Mouse (Mus musculus) stomach, embryonic 15.5 days (tissue): ENCODE data around the gene Gm13040. TPM values are rescaled to one million over a fixed set of nuclear protein-coding genes. Genes with fewer than 3 reads are reported as not detected.
"Not testable (repeated sequence)": the region's sequence is repeated elsewhere in the genome, so short reads cannot be mapped to it uniquely, and the experiment has no call there.

Experiments
- ATAC-seq: fragments of 200-750 bp; cut with Nextera tagmentation; 2 replicates; pipeline ENCODE4 v1.8.0; 2017; ENCODE audit warnings: low read depth, moderate number of reproducible peaks, moderate TSS enrichment; ENCODE audit not compliant: insufficient read depth, low FRiP score
- H3K27ac ChIP-seq: fragments of 300-500 bp; sonication (generic); 2 replicates; pipeline ENCODE4 v1.5.1; 2015; ENCODE audit warnings: mild to moderate bottlenecking, inconsistent platforms
- H3K27me3 ChIP-seq: fragments of 300-500 bp; sonication (generic); replicated peaks from 2 replicates; pipeline ENCODE4 v1.6.1; 2015; ENCODE audit warnings: inconsistent platforms
- H3K36me3 ChIP-seq: fragments of 300-500 bp; sonication (generic); 2 replicates; pipeline ENCODE4 v1.6.1; 2015; ENCODE audit warnings: inconsistent platforms
- H3K4me1 ChIP-seq: fragments of 300-500 bp; sonication (generic); 2 replicates; pipeline ENCODE4 v1.6.1; 2015; ENCODE audit warnings: inconsistent platforms
- H3K4me2 ChIP-seq: fragments of 300-500 bp; sonication (generic); 2 replicates; pipeline ENCODE4 v1.6.1; 2015; ENCODE audit warnings: mild to moderate bottlenecking, inconsistent platforms
- H3K4me3 ChIP-seq: fragments of 300-500 bp; sonication (generic); replicated peaks from 2 replicates; pipeline ENCODE4 v1.5.1; 2015; ENCODE audit warnings: inconsistent platforms
- H3K9ac ChIP-seq: fragments of 300-500 bp; sonication (generic); 2 replicates; pipeline ENCODE4 v1.6.1; 2015; ENCODE audit warnings: inconsistent platforms
- H3K9me3 ChIP-seq: fragments of 300-500 bp; sonication (generic); 2 replicates; pipeline ENCODE4 v1.6.1; 2016; ENCODE audit warnings: inconsistent platforms
- WGBS: fragments of 180-500 bp; shearing (Covaris S2); methylation state at CpG from one replicate; pipeline ENCODE4 v1.1.7; 2015; 5-methylcytosine and 5-hydroxymethylcytosine counted together
- polyA plus RNA-seq: library from polyadenylated mRNA; unstranded; fragments of >200 nt; fragmentation: Nextera tagmentation; extraction: Ambion mirVana; gene quantifications from 2 replicates; pipeline ENCODE4 v1.2.1, GENCODE M21; 2015

Gm13040 gene
- polyA plus RNA-seq, result not detected in 2 replicates

DNA sequence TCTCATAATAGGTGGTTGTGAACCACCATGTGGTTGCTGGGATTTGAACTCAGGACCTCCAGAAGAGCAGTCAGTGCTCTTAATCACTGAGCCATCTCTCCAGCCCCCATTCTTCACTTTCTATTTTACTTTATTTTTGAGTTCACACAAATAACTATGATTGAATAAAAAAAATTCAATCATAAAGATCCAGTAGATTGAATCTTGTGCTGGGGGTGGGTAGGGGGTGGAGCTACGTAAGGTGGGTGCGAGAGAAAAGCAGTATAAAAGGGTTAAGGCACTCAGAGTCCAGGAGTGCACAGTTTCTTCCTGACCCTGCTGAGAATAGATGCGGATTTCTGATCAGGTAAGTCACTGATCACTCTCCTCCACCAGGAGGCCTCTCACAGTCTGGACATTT, at the start of gene Gm13040:
TSS of gene Gm13040 (plus strand) at position 301 of the 400 bp plus-strand sequence.
- not testable (repeated sequence) for H3K9ac ChIP-seq, H3K36me3 ChIP-seq, H3K27ac ChIP-seq, H3K27me3 ChIP-seq, H3K4me3 ChIP-seq, H3K4me1 ChIP-seq, H3K4me2 ChIP-seq, H3K9me3 ChIP-seq, ATAC-seq
- no CpG with 5 or more reads among the region's 3 CpGs for WGBS

DNA sequence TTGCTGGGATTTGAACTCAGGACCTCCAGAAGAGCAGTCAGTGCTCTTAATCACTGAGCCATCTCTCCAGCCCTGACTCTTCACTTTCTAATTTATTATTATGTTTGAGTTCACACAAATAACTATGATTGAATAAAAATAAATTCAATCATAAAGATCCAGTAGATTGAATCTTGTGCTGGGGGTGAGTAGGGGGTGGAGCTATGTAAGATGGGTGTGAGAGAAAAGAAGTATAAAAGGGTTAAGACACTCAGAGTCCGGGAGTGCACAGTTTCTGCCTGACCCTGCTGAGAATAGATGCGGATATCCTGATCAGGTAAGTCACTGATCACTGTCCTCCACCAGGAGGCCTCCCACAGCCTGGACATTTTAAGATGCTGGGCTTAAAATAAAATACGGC, 24.7 kb upstream of the Gm13040 start, which contains the start of gene Gm13043:
TSS of gene Gm13043 (plus strand) at position 301 of the 400 bp plus-strand sequence.
- H3K36me3 ChIP-seq, result no peaks in the 10 kb centered on the region
- no peak within 1 kb of the TSS for H3K4me2 ChIP-seq
- no peak for ATAC-seq
- no peaks in the 10 kb centered on the region for H3K4me1 ChIP-seq
- no peak within 1 kb of the TSS for H3K27ac ChIP-seq
- H3K9ac ChIP-seq, result no peak within 1 kb of the TSS
- no peaks in the 10 kb centered on the region for H3K27me3 ChIP-seq
- H3K4me3 ChIP-seq, result no peak within 1 kb of the TSS
- WGBS, result 87% methylated on average over 3 of the region's 3 CpGs
- H3K9me3 ChIP-seq, result no peaks in the 10 kb centered on the region

DNA sequence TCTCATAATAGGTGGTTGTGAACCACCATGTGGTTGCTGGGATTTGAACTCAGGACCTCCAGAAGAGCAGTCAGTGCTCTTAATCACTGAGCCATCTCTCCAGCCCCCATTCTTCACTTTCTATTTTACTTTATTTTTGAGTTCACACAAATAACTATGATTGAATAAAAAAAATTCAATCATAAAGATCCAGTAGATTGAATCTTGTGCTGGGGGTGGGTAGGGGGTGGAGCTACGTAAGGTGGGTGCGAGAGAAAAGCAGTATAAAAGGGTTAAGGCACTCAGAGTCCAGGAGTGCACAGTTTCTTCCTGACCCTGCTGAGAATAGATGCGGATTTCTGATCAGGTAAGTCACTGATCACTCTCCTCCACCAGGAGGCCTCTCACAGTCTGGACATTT, 15.6 kb downstream of the Gm13040 start, which contains the start of the genes BC080695 and Gm13057:
TSS of gene BC080695 (plus strand) at position 301 of the 400 bp plus-strand sequence.
TSS of gene Gm13057 (plus strand) at position 310 of the 400 bp plus-strand sequence.
- not testable (repeated sequence) for H3K4me2 ChIP-seq, H3K27me3 ChIP-seq, H3K36me3 ChIP-seq, H3K27ac ChIP-seq, H3K9ac ChIP-seq, ATAC-seq, H3K9me3 ChIP-seq, H3K4me1 ChIP-seq, H3K4me3 ChIP-seq
- no CpG with 5 or more reads among the region's 3 CpGs for WGBS

Other genes with a start within 250 kb of the Gm13040 start
- 27.4 and 29.7 TPM in 2 replicates for gene Pdpn, start 236.4 kb upstream of the Gm13040 start, polyA plus RNA-seq
- 0.18 TPM in 1 of 2 replicates, not detected in the other for gene Lrrc38, start 186.2 kb upstream of the Gm13040 start, polyA plus RNA-seq
- gene Pramel1, start 141.5 kb upstream of the Gm13040 start, polyA plus RNA-seq, result not detected in 2 replicates
- 14.6 and 15.3 TPM in 2 replicates for gene Pramef8, start 123.5 kb upstream of the Gm13040 start, polyA plus RNA-seq
- gene Oog4, start 85.6 kb upstream of the Gm13040 start, polyA plus RNA-seq, result not detected in 2 replicates
- not detected in 2 replicates for gene Gm13043, start 24.6 kb upstream of the Gm13040 start, polyA plus RNA-seq
- not detected in 2 replicates for gene BC080695, start 15.7 kb downstream of the Gm13040 start, polyA plus RNA-seq
- not detected in 2 replicates for gene Gm13057, start 15.8 kb downstream of the Gm13040 start, polyA plus RNA-seq
- gene Gm13083, start 79.0 kb downstream of the Gm13040 start, polyA plus RNA-seq, result not detected in 2 replicates
- not detected in 2 replicates for gene Gm13088, start 121.3 kb downstream of the Gm13040 start, polyA plus RNA-seq
- not detected in 2 replicates for gene Gm13089, start 166.8 kb downstream of the Gm13040 start, polyA plus RNA-seq
- not detected in 2 replicates for gene Gm13078, start 183.5 kb downstream of the Gm13040 start, polyA plus RNA-seq